Mouse (Mus musculus) T-helper 1 cell (primary cell): ENCODE results near the gene Bahcc1.

Source experiments
- in situ Hi-C: fragments of 300-600 bp; cut with MboI, MseI; formaldehyde crosslinking; loops from one replicate; pipeline ENCODE4 v1.15.1; 2025; ENCODE audit warnings: high pct_unique_total_duplicates

Bahcc1 gene

GRCm38 (mm10) chr11:120241981-120242725, 9.4 kb downstream of the Bahcc1 start:
- in situ Hi-C loops: no loop called here

DNA sequence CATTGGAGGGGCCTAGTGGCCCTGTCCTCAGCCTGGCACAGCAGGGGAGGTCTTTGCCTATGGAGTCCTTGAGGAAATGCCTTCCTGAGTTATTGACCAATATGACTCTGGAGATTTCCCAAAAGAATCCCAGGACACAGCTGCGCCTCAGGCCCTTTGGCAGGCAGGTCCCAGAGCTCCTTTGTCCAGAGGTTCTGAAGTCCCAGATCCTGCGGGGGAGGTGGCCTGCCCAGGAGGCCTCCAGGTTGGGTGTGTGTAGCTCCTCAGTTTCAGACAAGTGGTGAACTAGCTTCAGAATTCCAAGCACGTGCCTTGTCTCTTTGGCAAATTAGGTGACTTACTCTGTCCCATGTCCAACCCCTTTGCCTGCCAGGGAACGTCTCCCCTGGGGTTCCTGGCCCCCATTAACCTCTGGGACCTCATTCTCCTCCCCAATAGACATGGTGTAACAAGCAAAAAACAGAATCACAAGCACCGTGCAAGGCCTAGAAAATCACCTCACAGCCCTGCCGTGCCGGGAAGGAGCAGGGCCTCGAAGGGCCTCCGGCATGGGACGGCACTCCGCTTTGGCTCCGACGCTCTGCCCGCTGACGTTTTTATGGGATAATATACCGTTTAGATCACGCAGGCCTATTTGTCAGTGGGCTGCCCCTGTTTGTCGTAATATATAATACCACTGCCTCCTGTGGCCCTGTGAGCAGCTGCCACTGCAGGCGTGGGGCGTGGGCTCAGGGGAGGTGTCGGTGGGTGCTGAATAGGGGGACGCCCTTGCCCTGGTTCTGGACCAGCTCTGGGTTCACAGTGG, 10.2 kb downstream of the Bahcc1 start:
- in situ Hi-C loops: no loop called here

- in situ Hi-C loops: no loop called here
Observed at GRCm38 (mm10) chr11:120243531-120243820, 10.7 kb downstream of the Bahcc1 start.

GRCm38 (mm10) chr11:120248160-120248793, 15.5 kb downstream of the Bahcc1 start:
- in situ Hi-C loops: no loop called here

DNA sequence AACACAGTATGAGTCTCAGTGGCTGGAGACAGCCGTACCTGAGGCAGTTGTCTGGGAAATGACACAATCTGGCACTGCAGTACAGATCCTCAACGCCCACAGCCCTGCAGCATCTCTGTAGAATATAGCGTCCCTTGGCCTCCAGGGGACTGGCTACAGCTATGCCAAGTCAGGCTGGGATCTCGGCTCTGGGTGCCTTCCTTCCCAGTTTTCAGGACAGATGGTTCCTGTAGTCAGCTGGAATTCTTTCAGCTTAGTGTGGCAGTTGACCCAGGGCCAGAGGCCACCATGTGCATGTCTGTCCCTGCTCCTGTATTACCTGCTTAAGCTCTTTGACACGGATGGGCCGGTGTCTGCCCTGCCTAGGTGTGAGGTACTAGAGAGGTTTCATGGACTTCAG, 16.2 kb downstream of the Bahcc1 start:
- in situ Hi-C loops: no loop called here

GRCm38 (mm10) chr11:120250991-120251949, 18.5 kb downstream of the Bahcc1 start:
- in situ Hi-C loops: no loop called here

DNA sequence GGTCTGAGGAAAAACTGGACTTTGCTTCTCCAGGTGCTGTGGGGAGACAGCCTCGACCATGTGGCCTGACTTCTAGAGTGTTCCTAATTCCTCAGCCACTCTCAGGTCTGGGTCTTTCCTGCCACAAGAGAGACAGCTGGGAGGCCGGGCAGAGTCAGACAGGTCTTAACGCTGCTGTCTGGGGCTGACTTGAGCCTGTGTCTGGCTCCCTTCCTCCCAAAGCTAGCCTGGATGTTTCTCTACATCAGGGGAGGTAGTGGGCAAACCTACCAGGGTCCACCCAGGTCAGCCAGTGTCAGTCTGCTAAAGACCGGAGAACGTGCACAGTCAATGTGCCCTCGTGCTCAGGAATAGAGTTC, 19.2 kb downstream of the Bahcc1 start:
- in situ Hi-C loops: no loop called here

DNA sequence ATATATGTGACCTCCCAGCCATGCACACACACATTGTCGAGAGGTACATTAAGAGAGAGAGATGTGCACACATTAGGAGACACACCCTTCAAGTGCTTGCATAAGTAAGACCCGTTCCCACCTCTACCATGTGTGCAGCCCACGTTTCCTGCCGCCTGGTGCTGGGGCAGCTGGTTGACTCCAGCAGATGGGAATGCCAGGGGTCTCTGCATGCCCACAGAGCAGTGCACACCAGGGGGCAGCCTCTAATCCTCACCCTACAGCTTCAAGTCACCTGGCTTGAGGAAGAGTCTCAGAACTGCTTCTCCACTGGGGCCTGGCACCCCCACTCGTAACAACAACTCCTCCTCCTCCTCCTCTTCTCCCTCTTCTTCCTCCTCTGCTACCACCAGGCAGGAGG, 19.7 kb downstream of the Bahcc1 start:
- in situ Hi-C loops: no loop called here

DNA sequence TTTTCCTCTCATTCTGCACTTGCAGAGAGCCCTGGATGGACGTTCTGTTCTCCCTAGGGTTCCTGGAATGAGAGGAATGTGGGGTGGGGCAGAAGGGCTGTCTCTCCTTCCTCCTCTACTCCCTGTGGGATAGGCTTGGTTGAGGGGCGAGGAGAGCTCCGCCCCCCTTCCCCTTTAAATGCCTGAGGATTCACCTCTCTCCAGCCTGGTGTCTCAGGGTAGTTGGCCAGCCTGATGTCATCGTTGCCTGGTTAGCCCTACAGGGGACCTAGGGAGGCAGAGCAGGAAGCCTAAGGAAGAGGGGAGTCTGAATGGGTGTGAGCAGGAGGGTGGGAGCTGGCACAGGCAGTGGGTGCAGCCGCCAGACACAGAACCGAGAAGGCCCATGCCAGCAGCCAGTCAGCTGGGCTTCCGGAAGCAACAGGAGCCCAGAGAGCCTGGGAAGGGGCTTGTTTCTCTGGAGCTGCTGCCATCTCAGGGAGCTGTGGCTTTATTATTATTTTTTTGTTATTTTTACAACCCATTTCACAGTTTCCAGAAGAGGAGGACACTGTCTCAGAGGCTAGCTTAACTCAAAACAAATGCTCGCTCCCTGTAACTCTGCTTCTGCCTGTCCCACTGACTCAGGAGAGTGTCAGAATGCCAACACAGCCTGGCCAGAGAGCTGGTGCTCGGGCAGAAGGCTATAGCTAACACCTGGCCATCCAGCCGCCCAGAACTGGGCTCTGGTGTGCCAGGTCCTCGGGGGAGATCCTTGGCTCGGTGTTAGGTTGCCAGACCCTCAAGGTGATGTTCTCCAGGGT, 20.3 kb downstream of the Bahcc1 start:
- in situ Hi-C loops: no loop called here

- in situ Hi-C loops: no loop called here
Observed at GRCm38 (mm10) chr11:120253646-120254315, 21.0 kb downstream of the Bahcc1 start.

DNA sequence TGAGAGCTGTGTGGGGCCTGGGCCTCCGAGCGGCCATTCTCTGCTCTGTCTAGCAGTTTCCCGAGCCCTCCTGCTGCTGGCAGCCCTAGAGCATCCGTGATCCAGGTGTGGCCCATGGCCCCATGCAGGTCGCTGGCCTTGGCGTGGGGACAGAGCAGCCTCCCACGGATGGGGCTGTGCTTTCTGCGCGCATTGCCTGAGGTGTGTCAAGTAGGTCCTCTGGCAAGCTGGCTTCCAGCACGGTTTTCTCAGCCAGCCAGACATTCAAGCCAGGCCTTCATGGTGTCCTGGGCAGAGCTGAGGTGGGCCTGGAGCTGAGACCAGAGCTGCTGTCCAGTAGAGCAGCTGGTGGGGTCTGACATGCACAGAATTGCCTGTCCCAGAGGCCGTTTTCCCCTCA, 21.7 kb downstream of the Bahcc1 start:
- in situ Hi-C loops: no loop called here

- in situ Hi-C loops: no loop called here
Observed at GRCm38 (mm10) chr11:120255038-120255437, 22.3 kb downstream of the Bahcc1 start.

GRCm38 (mm10) chr11:120255499-120255898, 22.8 kb downstream of the Bahcc1 start:
- in situ Hi-C loops: no loop called here

GRCm38 (mm10) chr11:120256108-120256507, 23.4 kb downstream of the Bahcc1 start:
- in situ Hi-C loops: no loop called here

DNA sequence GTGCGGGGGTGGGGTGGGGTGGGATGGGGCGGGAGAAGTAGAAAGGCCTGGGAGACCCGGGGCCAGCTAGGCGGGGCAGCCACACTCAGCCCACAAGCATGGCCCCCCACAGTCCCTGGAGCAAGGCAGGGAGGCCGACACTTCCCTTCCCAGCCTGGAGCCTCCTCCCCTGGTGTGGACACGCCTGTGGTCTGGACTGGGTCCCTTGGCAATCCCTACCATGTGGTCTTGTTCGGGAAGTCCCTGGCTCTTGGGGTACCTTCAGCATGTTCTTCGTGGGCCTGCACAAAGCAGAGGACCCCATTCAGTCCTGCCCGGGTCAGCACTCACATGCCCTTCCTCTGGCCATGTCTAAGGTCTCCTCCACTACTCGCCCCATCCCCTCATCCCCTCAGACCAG, 23.8 kb downstream of the Bahcc1 start:
- in situ Hi-C loops: no loop called here

DNA sequence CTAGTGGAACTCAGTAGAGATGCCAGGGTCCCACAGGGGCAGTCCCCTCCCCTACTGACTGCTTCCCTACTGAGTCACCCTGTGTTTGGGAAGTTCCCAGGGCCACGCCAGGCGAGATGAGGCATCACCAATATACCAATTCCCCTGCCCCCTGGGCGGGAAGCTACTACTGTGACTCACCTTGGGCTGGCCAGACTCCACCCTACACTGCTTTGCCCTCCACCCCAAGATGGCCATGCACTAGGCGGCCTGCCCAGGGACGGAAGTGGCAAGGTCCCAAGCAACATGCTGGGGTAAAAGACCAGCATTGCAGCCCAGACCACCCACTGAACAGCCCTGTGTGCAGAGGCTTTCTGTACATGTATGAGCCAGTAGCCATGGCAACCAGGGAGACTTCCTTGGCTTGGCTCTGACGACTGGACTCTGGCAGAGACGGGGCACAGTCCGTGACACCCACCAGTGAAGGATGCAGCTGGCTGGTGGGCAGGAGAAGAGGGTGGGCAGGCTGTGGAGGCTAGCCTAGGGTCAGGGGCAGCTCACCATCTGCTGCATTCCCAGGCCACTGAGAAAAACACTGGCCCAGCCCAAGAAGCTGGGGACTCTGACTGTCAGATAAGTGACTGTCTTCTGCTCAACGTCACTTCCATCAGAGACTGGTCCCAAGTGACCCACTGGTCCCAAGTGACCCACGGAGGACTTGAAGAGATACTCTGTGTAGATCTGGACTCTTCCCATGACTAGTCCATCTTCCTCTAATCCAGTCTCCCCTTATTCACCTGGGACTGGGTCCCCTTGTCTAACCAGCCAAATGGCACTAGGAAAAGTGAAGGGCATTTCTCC, 24.5 kb downstream of the Bahcc1 start:
- in situ Hi-C loops: no loop called here

GRCm38 (mm10) chr11:120257911-120258310, 25.2 kb downstream of the Bahcc1 start:
- in situ Hi-C loops: no loop called here

GRCm38 (mm10) chr11:120258896-120259689, 26.3 kb downstream of the Bahcc1 start:
- in situ Hi-C loops: no loop called here
